Mouse (Mus musculus) G1E-ER4 (cell line): ENCODE results near the gene Ebp. TPM values are rescaled to one million over a fixed set of nuclear protein-coding genes. Genes with fewer than 3 reads are reported as not detected.

ENCODE experiments used
- GATA1 ChIP-seq: IDR thresholded peaks from one replicate; pipeline ENCODE4 v1.8.0; 2012; ENCODE audit warnings: low read length, inconsistent platforms
- polyA plus RNA-seq: library from polyadenylated mRNA; stranded (reverse); fragments of >175 nt; gene quantifications from 2 replicates; pipeline ENCODE4 v1.2.3, GENCODE M21; 2012

Gene Ebp
- 2.6 and 3.6 TPM in 2 replicates for polyA plus RNA-seq

DNA sequence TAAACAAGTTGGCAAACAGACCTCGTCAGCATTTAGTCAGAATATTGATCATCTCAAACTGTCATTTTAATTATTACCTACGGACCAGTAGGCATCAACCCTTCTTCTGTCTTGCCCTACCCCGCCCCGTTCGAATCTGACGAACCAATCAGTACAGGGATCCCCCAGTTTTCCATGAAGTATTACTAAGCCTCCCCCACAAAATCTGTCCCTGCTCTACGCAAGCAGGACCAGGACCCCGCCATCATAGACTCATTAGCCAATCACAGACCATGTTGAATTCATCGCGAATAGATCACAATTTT is at the start of gene Ebp:
Ebp (minus strand) TSS at position 94 of the 305 bp plus-strand sequence.
- no peak for TF ChIP-seq GATA1

DNA sequence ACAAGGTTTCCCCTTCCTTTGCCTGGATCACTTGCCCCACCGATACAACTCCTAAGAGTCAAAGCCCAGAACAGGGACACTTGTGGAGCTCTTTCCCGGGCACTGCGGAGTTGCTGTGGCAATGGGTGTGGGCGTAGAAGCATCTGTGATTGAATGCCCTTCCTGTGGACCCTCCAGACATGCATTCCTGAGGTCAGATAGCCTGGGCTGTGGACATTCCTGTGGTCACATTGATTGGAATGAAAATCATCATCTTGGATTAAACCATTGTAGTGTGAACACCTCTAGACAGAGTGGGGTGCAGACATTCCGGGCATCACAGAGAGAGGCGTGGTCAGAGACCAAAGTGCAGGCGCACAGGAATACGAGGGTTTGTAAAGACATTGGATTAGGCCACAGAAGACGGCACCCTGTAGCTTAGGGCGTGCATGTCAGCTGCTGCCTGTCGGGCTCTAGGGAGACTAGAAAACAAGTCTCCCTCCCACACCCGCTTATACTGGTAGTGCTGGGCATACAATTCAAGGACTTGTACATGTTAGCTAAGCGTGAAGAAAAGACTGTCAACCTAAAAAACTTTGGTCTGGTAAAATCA is 45.6 kb upstream of the Ebp start:
- no peak for TF ChIP-seq GATA1

DNA sequence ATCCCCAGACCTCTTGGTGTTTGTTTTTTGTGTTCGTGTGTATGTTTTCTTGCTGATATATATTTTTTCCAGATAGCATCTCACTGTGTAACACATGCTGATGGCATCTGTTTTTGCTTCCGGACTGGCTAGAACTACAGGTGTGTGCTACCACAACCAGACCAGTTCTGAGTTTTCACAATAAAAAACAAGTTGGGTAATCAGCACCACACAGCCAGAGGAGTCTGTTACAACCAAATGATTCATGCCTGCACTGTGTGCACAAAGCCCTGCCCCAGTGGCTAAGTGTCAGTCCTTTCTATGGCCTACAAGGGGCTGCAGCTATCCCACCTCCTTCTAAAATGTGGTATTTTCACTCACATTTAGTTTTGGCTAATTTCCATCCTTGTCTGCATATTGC is 43.4 kb upstream of the Ebp start:
- no peak for TF ChIP-seq GATA1

DNA sequence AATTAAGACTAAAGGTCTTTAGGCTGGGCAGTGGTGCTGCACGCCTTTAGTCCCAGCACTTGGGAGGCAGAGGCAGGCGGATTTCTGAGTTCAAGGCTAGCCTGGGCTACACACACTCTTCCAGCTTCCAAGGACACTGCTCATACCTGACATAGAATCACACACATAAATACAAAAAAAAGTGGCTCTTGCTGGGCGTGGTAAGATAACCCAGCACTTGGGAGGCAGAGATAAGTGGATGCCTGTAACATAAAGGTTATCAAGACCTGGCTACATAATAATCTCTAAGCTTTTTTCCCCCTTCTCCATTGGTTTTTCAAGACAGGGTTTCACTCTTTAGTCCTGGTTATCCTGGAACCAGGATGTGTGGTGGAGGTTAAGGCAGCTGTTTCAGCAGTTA is 40.3 kb upstream of the Ebp start:
- peak; percentile 4 for TF ChIP-seq GATA1

DNA sequence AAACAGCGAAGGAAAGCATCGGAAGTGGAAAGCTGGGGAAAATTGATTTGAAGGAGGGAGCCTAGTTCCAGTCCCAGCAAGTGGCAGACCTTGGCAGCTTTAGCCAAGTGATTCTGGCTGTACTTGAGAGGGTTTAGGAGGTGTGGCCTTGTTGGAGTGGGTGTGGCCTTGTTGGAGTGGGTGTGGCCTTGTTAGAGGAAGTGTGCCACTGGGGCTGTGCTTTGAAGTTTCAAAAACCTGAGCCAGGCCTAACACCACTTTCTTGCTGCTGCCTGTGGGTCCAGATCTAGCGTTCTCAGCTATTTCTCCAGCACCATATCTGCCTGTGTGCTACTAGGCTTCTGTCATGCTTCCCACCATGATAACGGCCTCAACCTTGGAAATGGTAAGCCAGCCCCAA is 37.0 kb upstream of the Ebp start:
- TF ChIP-seq GATA1 = no peak

DNA sequence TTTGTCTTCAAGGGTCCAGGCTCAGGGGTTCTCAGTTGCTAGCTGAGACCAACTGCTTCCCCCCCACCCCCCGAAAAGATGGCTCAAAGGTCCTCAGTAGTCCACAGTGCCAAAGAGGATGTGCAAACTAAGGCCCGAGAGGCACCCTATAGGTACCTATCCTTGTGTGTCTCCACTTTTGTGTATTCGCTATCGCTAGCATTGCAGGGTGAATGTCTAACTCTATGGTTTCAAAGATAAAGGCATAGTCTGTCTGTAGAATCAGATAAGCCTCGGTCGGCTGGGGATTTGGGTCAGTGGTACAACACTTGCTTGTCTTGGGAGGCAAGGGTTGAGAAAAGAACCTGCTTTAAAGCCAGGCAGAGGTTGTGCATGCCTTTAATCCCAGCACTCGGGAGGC is 30.2 kb upstream of the Ebp start:
- TF ChIP-seq GATA1 = no peak

DNA sequence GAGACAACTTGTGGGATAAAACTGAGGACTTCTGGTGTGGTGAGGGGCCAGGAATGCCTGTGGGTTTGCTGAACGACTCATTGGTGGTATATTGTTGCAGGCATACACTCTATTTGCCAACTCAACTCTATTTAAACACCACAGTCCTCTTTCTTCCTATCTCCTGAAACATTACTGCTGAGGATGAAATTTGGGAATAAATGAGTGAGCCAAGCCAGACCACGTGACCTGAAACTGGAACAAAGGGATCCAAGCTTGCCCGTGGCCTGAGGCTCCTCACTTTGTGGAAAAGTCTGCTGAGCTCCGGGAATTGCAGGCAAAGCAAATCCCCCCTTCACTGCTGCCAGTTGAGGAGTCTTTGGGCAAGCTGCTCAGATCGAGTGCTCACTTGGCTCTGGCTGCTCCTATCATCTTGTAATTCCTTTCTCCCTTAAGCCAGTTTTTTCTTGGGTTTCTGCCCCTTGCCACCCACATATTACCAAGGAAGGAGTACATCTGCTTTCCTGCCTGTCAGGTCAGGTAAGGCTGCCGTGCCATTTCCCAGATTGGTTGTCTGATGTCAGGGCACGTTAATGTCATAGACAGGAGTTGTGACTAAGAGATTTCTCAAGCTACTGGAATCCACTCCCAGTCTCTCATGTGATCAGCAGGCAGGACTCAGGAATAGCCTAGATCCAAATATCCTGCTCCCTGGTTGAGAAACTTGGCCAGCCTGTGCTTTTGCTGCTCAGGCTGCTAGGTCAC is 29.5 kb upstream of the Ebp start:
- TF ChIP-seq GATA1 = no peak

DNA sequence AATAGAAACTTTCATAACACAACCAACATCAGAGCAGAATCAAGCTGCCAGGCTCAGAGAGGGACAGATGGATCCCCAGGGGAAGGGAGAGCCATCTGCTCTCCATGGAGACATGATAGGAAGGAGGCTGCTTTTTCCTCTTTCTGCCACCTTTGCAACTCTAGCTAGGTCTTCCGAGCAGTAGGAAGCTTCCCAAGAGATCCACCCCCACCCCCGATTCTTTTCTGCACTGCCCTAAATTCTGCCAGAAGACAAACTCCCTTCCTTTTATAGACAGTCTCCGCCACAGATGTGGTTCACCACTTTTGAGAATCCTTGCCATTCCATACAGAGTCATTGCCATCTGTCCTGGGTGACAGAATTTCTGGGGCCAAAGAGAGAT is 29.0 kb upstream of the Ebp start:
- no peak for TF ChIP-seq GATA1

DNA sequence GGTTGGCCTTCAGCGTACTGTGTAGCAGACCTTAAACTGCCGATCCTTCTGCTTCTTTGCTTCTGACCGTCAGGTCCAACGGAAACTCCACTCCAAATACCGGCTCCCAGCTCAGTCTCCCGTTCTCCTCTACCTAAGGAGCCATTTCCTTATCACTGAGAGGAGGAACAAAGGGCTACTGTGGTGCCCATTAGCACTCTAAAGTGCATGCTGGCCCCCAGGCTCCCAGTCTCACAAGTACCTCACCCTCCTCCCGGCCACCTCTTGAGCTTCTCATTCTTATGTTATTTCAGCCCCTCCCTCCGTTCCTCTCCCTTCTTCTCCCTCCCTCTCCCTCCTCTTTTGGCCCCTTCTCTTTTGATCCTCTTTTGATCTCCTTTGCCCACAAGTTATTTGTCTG is 26.3 kb upstream of the Ebp start:
- no peak for TF ChIP-seq GATA1

DNA sequence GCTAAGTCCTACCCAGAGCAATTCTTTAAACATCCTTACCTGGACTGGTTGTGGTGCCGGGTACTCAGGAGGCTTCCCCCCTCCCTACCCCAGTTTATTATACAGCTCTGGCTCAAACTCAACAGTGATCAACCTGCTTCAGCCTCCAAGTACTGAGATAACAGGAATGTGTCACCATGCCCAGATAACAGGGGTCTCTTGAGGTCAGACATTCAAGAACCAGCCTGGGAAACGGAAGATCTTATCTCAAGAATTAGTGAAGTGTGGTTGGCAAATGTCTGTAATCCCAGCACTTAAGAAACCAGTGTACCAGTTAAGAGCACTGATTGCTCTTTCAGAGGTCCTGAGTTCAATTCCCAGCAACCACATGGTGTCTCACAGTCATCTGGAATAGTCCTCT is 24.8 kb upstream of the Ebp start:
- TF ChIP-seq GATA1 = no peak

DNA sequence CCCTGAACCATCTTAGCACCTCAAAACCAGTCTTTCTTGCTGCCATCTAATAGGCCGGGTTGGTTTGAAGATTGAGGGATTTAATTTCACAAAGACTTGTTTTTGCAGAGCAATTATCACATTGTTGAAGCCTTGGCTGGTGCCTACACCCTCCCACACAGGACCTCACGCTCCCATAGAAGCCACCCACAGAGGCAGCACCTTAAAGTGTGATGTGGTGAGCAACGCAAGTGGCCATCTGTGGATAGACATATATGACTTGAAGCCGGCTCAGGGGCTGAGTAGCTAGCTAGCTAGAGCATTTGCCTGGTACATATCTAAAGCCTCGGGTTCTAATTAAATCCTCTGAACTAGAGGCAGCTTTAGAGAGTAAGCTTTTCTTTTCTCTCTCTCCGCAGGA is 24.1 kb upstream of the Ebp start:
- TF ChIP-seq GATA1 = no peak

DNA sequence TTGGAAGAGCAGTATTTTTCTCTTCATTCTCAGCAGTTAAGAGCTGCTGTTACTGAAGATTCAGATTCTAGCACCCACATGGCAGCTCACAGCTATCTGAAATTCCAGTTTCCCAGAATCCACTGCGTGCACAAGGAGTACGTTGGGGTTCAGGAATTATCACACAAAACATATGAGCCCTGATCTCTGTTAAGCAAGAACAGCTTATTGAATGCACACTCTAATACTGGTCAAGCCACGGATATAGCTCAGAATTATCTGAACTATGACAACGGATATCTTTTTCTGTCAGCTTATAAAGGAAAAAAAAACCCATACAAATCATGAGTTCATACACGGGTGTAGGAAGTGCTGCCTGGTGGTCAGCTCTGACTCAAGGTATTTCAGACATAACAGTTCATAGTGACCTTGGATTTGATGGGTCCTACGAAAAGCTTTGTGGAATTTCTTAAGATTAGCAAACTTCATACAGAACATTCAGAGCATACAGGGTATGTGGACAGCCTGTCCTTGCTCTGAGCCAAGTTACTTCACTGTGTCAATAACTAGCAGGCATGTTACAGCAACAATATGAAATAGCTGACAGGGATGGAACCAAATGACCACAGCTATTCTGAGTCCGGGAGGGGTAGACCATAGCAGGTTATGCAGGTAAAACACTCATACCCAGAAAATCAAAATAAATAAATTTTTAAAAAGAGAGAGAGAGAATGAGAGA is 18.3 kb upstream of the Ebp start:
- no peak for TF ChIP-seq GATA1

DNA sequence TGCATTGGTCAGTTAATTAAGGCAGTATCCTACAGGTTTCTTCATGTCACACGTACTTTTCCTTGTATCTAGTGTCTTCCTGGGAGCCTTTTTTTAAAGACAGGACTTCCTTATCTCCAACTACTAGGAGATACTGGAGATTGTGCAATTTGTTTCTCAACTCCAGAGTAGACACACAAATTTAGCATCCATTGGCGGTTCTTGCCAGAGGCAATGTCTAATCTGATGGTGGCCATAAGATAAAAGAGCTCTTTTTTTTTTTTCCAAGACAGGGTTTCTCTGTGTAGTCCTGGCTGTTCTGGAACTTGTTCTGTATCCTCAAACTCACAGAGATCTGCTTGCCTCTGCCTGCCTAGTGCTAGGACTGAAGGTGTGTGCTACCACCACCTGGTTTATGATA is 16.4 kb upstream of the Ebp start:
- TF ChIP-seq GATA1 = no peak

DNA sequence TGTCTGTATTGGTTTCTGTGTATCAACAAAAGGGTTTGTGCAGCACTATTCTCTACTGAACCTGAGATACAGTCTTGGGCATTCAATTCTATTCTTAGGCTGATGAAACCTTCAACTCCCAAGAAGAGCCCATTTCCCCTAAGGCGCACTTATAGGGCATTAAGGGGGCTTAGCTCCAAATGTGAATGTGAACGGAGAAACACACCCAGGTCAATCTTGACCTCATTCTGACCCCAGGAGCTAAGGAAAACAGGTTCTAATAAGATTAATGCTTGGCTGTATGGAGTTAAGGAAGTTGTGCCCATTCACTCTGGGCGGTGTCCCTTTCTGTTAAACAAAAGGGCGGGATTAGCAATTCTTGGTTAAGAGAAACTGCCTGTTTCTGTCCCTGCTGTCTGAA is 13.9 kb upstream of the Ebp start:
- no peak for TF ChIP-seq GATA1

DNA sequence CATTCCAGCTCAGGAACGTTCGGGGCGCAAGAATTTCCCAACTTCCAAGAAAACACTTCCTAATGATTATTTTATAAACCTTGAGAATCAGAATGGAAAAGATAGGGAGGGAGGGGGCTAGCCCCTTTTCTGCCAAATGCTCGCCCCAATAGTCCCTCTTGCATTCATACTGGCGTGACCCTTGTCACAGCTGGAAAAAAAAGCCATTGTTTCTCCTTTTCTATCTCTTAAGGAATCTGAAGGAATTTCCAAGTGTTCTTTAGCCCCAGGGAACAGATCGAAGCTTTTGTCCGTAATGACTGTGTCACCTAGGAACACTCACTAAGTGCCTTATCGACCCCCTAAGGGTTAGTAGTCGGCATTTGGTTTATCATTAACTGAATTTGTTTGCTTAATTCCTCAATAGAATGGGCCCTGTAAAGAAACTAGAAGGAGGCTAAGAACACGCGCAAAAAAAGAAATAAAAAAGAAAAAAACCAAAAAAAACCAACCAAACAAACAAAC is 13.4 kb upstream of the Ebp start:
- TF ChIP-seq GATA1 = no peak

DNA sequence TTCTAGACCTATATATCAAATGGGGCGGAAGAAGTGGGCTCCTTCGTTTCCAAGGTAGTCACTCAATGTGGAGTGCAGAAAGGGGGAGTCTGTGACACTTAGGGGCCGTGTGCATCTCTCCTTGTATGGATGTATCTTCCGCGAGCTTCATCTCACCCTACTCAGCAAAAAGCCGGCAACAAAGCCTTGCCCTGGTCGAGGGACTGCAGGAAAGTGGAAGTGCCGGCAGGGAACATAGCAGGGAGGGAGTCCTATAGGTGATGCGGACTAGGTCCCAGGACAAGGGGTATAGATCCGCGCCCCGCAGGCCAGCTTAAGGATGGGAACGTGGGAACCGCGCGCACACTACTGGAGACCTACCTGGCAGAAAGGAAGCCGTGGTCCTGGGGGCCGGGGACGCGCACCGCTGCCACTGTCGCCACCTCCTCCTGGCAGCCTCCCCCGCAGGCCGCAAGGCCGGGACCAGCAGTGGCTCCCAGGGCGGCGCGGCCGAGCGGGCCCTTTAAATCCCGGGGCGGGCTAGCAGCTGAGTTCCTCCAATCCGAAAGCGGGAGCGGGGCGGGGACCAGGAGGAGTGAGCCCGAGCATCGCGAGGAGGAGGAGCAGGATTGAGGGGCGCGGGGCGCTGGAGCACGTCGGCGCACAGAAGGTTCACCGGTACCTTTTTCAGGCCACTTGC is 12.8 kb upstream of the Ebp start, which contains the start of gene Porcn:
Porcn (minus strand) TSS at position 511 of the 679 bp plus-strand sequence.
- no peak for TF ChIP-seq GATA1
